Mouse (Mus musculus) urinary bladder, postnatal 0 days (tissue): ENCODE measurements around the gene Slc12a9. TPM values are rescaled to one million over a fixed set of nuclear protein-coding genes. Genes with fewer than 3 reads are reported as not detected.

Experiments
- microRNA-seq: library from miRNA; unstranded; fragments of <30 nt; microRNA quantifications from one replicate; pipeline ENCODE4, GENCODE M21; 2016
- polyA plus RNA-seq: library from polyadenylated mRNA; unstranded; fragments of >200 nt; fragmentation: Nextera tagmentation; extraction: Ambion mirVana; gene quantifications from 2 replicates; pipeline ENCODE4 v1.2.1, GENCODE M21; 2015

The Slc12a9 gene
- polyA plus RNA-seq = 6.9 and 8.4 TPM in 2 replicates

DNA sequence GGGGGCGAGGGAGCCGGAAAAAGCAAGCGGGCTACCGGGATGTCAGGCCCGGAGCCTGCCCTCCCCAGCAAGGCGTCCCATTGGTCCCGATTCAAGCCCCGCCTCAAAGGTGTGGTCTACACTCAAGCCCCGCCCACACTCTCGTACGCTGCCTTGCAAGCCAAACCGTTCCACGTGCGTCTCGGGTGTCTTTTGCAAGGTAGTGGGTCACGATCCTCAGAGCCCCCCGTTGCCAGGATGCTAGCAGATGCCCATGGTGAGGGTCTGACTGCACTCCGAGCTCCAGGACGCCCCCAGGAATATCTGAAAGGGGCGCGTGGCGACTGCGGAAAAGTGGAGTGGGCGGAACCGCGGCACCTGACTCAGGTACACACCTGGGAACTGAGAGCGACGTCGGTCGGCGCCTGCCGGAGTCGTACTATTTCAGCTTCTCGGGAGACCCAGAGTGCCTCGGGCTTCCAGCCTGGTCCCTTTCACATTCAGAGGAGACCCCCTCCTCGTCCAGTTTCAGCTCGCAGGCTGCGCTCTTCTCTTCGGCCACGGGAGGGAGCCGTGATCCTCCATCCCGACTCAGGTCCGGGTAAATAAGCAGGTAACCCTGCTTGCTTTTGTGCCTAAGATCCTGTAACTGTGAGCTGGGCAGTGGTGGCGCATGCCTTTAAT, at the start of gene Slc12a9:
TSS of gene Slc12a9 (minus strand) at position 86 of the 663 bp plus-strand sequence.

DNA sequence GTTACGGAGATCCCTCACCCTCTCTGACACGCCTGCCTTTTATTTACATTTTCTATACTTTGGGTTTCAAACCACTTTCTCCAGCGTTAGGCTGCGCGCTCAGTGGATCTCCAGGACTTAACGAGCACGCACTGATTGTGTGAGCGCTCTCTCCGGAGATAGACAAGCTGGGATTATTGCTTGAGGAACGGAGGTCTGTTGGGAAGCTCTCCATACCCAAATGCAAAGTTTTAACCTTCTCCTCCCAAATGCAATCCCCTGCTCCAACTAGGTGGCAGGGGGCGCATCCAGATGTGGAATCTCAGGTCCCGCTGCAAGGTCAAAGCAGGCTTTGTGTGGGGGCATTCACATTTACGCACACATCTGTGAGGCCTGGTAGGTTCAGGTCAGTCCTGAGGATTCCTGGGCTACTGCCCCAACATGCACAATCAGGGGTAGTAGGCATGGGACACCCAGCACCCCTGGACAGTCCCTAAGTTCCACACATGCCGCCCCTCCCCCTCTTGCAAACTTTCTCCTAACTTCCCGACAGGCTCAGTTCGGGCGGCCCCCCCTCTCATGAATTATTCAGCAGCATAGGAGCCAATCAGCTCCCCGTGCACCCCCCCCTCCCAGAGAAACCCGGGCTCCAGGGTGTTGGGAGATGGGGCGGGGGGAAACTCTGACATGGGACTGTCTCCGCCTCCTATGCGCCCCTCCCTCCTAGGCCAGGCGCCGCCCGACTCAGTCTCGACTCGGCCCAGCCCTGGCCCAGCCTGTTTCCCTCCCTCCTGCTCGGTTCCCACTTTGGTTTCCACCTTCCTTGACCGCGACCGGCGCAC, 16.2 kb upstream of the Slc12a9 start, which contains the start of gene Ephb4:
TSS of gene Ephb4 (plus strand) at position 726 of the 821 bp plus-strand sequence.

DNA sequence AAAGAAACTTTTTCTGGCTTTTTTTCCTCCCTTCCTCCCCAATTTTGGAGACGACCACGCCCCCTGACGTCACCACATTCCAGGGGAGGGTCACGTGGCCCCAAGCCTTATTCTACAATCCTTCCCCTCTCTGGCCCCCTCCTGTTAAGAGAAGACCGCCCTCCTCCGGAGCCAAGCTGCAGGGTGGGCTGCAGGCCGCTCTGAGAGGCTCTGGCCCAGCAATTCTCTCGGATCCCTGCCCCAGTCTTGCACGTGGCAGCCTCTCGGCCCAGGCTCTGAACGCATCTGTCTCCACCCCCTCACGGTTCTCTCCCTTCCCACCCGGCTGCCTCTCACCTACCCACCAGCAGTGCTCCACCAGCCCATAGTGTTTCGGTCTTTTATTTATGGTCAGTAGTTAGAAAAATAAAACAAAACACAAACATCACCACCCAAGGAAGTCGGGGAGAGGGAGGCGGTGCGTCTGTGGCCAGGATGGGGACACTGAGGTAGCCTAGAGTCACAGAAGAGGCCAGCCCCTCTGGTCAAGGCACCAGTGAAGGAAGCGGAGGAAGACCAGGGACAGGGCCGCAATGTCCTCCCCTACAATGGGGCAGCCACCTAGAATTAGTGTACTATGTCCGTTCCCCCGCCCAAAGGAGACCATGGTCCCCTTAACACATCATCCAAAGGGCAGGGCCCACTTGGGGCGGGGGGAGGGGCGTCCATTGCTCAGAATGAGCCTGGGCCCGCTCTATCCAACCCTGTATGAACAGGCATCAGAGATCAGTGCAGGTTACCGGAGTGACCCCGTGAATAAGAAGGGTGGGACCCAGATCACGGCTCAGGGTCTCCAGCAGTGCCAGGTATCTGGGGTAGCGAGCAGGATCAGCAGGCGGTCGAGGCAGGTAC, 19.0 kb downstream of the Slc12a9 start, which contains the start of gene Trip6:
TSS of gene Trip6 (minus strand) at position 212 of the 891 bp plus-strand sequence.

DNA sequence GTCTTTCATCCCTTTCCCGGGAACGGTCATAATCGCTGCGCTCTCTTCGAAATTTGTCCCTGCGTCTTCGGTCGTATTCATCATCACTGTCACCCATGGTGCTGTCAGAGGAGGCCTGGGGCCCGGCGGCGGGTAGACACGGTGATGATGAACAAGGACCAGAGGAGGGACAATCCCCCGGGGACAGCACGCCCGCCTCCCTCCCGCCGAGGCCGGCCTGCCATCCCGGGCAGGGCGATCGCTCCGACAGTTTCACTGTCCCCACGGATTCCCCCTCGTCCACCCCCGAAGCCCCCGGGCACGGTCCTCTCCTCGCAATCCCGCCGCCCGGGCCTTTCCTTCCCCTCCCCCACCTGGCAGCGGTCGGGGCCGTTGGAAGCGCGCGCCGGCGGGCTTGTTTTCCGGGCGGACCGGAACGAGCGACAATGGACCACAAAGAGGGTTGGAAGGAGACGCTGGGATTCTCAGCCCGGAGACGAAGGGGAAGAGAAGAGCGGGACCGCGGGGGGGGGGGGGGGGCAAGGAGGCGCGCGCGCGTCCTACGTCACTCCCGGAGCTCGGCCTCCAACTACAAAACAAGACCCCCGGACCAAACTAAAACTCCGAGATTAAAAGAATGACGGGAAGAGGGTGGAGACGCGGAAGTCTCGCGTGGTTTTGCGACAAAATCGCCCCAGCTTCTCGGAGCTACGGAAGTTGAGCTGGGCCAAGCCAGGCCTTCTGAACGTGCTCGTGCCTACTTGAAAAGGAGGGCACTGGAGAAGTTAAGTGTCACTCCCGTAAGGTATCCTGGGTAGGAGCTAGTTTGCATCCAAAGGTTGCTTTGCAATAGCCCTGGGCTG, 26.1 kb downstream of the Slc12a9 start, which contains the start of gene Srrt:
TSS of gene Srrt (minus strand) at position 604 of the 842 bp plus-strand sequence.

DNA sequence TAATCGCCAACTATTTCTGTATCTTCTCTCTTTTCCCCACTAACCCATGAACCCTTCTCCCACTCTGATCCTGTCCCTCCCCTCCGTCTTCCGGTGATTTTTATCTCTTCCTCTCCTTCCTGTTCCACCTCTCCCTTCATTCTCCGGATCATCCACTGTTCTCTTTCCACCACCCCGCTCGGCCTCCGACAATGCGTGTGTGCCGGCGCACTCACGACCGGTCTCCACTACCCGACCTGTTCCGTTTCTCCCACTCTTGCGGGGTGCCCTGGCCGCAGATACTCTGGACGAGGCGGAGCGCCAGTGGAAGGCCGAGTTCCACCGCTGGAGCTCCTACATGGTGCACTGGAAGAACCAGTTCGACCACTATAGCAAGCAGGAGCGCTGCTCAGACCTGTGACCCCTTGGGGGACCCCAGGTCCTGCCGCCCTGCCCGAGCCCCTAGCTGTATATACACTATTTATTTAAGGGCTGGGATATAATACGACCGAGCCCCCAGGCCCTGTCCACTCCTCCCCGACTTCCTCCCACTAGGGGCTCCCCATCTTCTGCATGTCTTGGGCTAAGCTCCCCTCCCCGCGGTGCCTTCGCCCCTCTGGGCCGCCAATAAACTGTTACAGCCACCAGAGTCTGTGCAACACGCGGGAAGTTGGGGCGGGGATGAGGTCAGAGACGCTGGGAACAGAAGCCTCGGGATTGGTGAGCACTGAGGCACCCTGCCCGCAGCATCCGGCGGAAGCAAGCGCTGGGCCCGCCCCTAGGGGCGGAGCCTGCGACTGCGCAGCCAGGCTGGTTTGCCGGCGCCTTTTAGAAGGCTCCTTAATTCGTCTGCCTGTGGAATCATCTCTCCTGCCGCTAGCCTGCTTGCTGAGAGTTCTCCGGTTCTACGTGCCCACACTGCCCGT, 39.3 kb downstream of the Slc12a9 start, which contains the start of gene Ufsp1:
TSS of gene Ufsp1 (plus strand) at position 791 of the 905 bp plus-strand sequence.

DNA sequence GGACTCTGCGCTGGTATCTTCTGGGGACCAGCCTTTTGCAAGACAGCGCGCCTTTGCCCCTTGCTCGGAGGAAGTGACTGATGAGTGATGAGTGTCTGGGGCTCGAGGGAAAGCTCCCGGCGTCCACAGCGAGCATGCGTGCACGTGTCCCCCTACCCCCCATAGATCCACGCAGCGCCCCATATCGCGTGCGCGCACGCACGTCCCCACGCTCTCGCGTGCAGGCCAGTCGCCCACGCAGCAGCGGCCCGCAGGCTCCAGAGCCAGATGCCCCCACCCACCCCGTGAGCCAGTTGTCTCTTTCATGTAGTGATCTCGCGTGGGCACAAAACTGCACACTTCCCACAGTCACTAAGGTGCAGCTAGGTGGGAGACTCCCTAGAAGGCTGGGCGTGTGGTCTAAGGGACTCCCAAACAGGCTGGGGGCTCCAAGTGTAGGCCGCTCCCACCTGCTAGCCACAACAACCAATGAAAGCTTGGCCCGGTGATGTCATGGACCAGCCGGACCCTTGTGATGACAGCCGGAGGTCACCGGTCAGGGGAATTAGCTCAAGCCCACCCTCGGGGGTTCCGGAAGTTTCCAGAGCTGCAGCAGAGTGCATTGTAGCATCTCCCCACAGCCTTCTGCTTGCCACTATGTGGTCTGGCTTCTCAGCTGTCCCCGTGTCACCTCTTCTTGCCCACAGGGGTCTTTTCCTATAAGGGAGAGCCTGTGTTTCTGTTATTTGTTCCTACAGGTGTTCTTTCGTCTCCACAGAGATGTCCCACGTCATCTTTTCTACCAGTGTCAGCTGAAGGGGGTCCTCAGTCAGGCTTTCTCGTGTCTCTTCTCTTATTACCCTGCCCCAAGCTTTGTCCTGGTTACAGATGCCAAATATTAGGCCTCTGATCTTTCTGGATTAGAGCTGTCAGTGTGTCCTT, 46.1 kb downstream of the Slc12a9 start, which contains the start of gene Ache:
TSS of gene Ache (plus strand) at position 488 of the 921 bp plus-strand sequence.

Small RNAs within 50 kb of the gene (microRNA-seq; reads per million reads assigned to microRNA genes)
- gene Mir7036 = not detected
- not detected for gene Mir8116

Other genes with a start within 250 kb of the Slc12a9 start
- gene Trim56, start 217.4 kb downstream of the Slc12a9 start, polyA plus RNA-seq = 6.0 and 8.6 TPM in 2 replicates
- gene Muc3, start 184.3 kb downstream of the Slc12a9 start, polyA plus RNA-seq = 0.17 TPM in 1 of 2 replicates, not detected in the other
- gene Muc3a, start 121.2 kb downstream of the Slc12a9 start, polyA plus RNA-seq = 8.6 and 9.4 TPM in 2 replicates
- gene Ache, start 46.1 kb downstream of the Slc12a9 start, polyA plus RNA-seq = 0.51 and 0.58 TPM in 2 replicates
- 7.9 and 9.2 TPM in 2 replicates for gene Ufsp1, start 39.0 kb downstream of the Slc12a9 start, polyA plus RNA-seq
- gene Srrt, start 25.9 kb downstream of the Slc12a9 start, polyA plus RNA-seq = 36.3 and 36.5 TPM in 2 replicates
- 62.3 and 68.0 TPM in 2 replicates for gene Trip6, start 19.2 kb downstream of the Slc12a9 start, polyA plus RNA-seq
- gene Ephb4, start 16.5 kb upstream of the Slc12a9 start, polyA plus RNA-seq = 13.3 and 15.7 TPM in 2 replicates
- gene Zan, start 143.5 kb upstream of the Slc12a9 start, polyA plus RNA-seq = 0.08 and 0.11 TPM in 2 replicates
- 36.8 and 39.2 TPM in 2 replicates for gene Pop7, start 168.9 kb upstream of the Slc12a9 start, polyA plus RNA-seq
- gene Gigyf1, start 185.0 kb upstream of the Slc12a9 start, polyA plus RNA-seq = 5.4 and 7.0 TPM in 2 replicates
- gene Epo, start 199.6 kb upstream of the Slc12a9 start, polyA plus RNA-seq = not detected in 2 replicates
- 303 and 312 TPM in 2 replicates for gene Gnb2, start 199.9 kb upstream of the Slc12a9 start, polyA plus RNA-seq
- gene Actl6b, start 219.9 kb upstream of the Slc12a9 start, polyA plus RNA-seq = 0.14 TPM in 1 of 2 replicates, not detected in the other
- gene Tfr2, start 236.2 kb upstream of the Slc12a9 start, polyA plus RNA-seq = 0.59 and 0.67 TPM in 2 replicates